Mouse (Mus musculus) heart, adult 2 months (tissue): ENCODE measurements around the gene Oxa1l. TPM values are rescaled to one million over a fixed set of nuclear protein-coding genes. Genes with fewer than 3 reads are reported as not detected.
"Not testable (repeated sequence)": the region's sequence is repeated elsewhere in the genome, so short reads cannot be mapped to it uniquely, and the experiment has no call there.

Experiments
- DNase-seq, 2 experiments: peaks; one replicate each; pipeline ENCODE4 v3.0.0; 2021
- H3K27ac ChIP-seq: fragments of 200-600 bp; 2 replicates; pipeline ENCODE4 v1.8.1; 2022
- H3K27me3 ChIP-seq: fragments of 200-500 bp; 2 replicates; pipeline ENCODE4 v1.6.1; 2012; ENCODE audit warnings: mild to moderate bottlenecking, low read length, inconsistent platforms, mixed read lengths; ENCODE audit not compliant: control insufficient read depth, insufficient read depth
- H3K36me3 ChIP-seq: fragments of 200-500 bp; 2 replicates; pipeline ENCODE4 v1.6.1; 2012; ENCODE audit warnings: low read length, inconsistent platforms; ENCODE audit not compliant: control insufficient read depth, insufficient read depth
- H3K4me1 ChIP-seq: fragments of 200-500 bp; 2 replicates; pipeline ENCODE4 v1.6.1; 2011; ENCODE audit warnings: low read length; ENCODE audit not compliant: control insufficient read depth, insufficient read depth
- H3K4me3 ChIP-seq: fragments of 200-600 bp; 2 replicates; pipeline ENCODE4 v1.8.1; 2022
- H3K79me2 ChIP-seq: fragments of 200-500 bp; replicated peaks from 2 replicates; pipeline ENCODE4 v1.6.1; 2012; ENCODE audit warnings: mild to moderate bottlenecking, inconsistent platforms, low read length, moderate library complexity, mixed read lengths; ENCODE audit not compliant: control insufficient read depth, insufficient read depth
- H3K9ac ChIP-seq: fragments of 200-500 bp; 2 replicates; pipeline ENCODE4 v1.6.1; 2012; ENCODE audit warnings: low read depth, mild to moderate bottlenecking, control low read depth, inconsistent platforms, low read length, mixed read lengths
- CTCF ChIP-seq: fragments of 200-600 bp; IDR thresholded peaks from 2 replicates; pipeline ENCODE4 v1.8.1; 2022; ENCODE audit warnings: antibody characterized with exemption, mild to moderate bottlenecking, moderate library complexity
- EP300 ChIP-seq: fragments of 200-500 bp; IDR thresholded peaks from 2 replicates; pipeline ENCODE4 v1.6.1; 2011; ENCODE audit warnings: low read depth, low read length, control low read depth; ENCODE audit not compliant: insufficient read depth
- POLR2A ChIP-seq: fragments of 200-500 bp; IDR thresholded peaks from 2 replicates; pipeline ENCODE4 v1.6.1; 2011; ENCODE audit warnings: mild to moderate bottlenecking, low read depth, low read length, control low read depth; ENCODE audit not compliant: insufficient read depth
- WGBS: fragments of 180-500 bp; shearing (Covaris S2); methylation state at CpG from one replicate; pipeline ENCODE4 v1.1.7; 2018; 5-methylcytosine and 5-hydroxymethylcytosine counted together
- intact Hi-C: fragments of 180-260 bp; cut with DNase I; formaldehyde crosslinking; loops from one replicate; pipeline ENCODE4 v1.15.1; 2025
- polyA plus RNA-seq: library from polyadenylated mRNA; depleted of rRNA; stranded (reverse); fragments of >200 nt; gene quantifications from 2 replicates; pipeline ENCODE4 v1.2.3, GENCODE M21; 2012
- total RNA-seq, 2 experiments: library from RNA; stranded (reverse); gene quantifications; 2 replicates each; pipeline ENCODE4 v1.2.3; 2021

Gene Oxa1l
- total and polyA plus RNA-seq, 3 experiments, result 78.5 to 190 (median 88.0) TPM

- WGBS, result 92% methylated on average over 1 of the region's 1 CpGs
- Histone ChIP-seq H3K27ac (no peak overlapping the region), H3K4me1 (peaks cover 2% of the 10 kb centered on the region; the same call in 1 of the 2 replicates), H3K79me2 (no peaks in the 10 kb centered on the region), H3K4me3 (no peak overlapping the region), H3K27me3 (no peaks in the 10 kb centered on the region), H3K9ac (no peak overlapping the region), H3K36me3 (no peaks in the 10 kb centered on the region)
- intact Hi-C loops, result no loop called here
- TF ChIP-seq EP300 (no peak), POLR2A (no peak), CTCF (no peak)
- no peak for DNase-seq
Measured at GRCm38 (mm10) chr14:54331178-54331577, 29.5 kb upstream of the Oxa1l start.

- no peak overlapping the region for H3K9ac ChIP-seq
- 78% methylated on average over 5 of the region's 5 CpGs for WGBS
- H3K79me2 ChIP-seq, result no peaks in the 10 kb centered on the region
- H3K27me3 ChIP-seq, result no peaks in the 10 kb centered on the region
- no peak overlapping the region for H3K4me3 ChIP-seq
- DNase-seq, result no peak
- TF ChIP-seq CTCF, result no peak
- TF ChIP-seq POLR2A, result no peak
- TF ChIP-seq EP300, result no peak
- H3K27ac ChIP-seq, result no peak overlapping the region
- H3K4me1 ChIP-seq, result peaks cover 2% of the 10 kb centered on the region; the same call in 1 of the 2 replicates
- intact Hi-C loops, result no loop called here
- H3K36me3 ChIP-seq, result no peaks in the 10 kb centered on the region
Measured at GRCm38 (mm10) chr14:54332176-54333074, 28.2 kb upstream of the Oxa1l start.

GRCm38 (mm10) chr14:54333452-54334189 is 27.0 kb upstream of the Oxa1l start:
- H3K36me3 ChIP-seq, result no peaks in the 10 kb centered on the region
- no peaks in the 10 kb centered on the region for H3K27me3 ChIP-seq
- peaks cover 2% of the 10 kb centered on the region; the same call in 1 of the 2 replicates for H3K4me1 ChIP-seq
- WGBS, result 32% methylated on average over 8 of the region's 8 CpGs
- intact Hi-C loops, result no loop called here
- TF ChIP-seq POLR2A (no peak), EP300 (0 out of 2 replicates have a peak, but pooled peaks have one; percentile 8)
- no peak overlapping the region for H3K4me3 ChIP-seq
- H3K9ac ChIP-seq, result no peak overlapping the region
- DNase-seq, result peak; percentile 23 to 26
- no peak overlapping the region for H3K27ac ChIP-seq
- no peaks in the 10 kb centered on the region for H3K79me2 ChIP-seq

DNA sequence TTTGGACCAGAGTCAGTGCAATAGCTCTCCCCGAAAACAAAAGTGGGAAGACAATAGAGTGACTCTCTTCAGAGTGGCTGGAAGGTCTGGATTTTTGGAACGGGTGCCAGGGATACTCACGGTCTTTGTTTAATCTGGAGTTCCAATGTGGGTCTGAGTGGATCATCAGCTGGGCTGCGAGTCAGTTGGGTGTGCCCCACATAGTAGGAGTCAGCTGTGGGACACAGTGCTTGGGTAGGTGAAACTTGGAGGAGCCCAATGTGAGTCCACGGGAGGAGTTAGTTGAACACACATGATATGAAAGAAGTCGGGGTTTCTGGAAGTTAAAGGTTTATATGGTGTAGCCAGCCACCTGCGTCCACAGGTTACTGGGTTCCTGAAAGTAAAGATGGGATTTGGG is 19.8 kb upstream of the Oxa1l start:
- Histone ChIP-seq H3K36me3 (no peaks in the 10 kb centered on the region), H3K27me3 (no peaks in the 10 kb centered on the region), H3K79me2 (no peaks in the 10 kb centered on the region), H3K4me1 (no peaks in the 10 kb centered on the region; the same call in 1 of the 2 replicates), H3K27ac (no peak overlapping the region), H3K4me3 (no peak overlapping the region), H3K9ac (no peak overlapping the region)
- WGBS, result 52% methylated on average over 7 of the region's 7 CpGs
- no peak for DNase-seq
- intact Hi-C loops, result no loop called here
- no peak for TF ChIP-seq CTCF
- no peak for TF ChIP-seq POLR2A
- TF ChIP-seq EP300, result no peak

DNA sequence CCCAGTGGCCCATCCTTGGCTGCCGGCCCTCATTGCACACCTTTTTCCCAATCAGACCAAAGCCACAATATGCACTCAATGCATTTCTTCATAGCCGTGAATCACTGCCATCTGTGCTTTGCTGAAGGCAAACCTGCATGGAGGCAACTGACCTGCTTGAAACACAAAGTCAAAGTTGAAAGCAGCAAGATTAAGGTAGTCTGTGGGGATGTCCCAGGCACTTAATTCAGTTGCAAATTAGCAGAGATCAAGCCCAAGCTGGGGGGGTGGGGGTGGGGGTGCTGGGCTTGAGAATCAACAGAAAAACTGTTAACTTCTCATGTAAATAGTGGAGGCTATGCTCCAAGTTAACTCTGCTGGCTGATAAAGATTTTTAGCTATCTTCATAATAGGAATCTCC is 18.8 kb upstream of the Oxa1l start:
- intact Hi-C loops, DNase-seq, H3K4me3 ChIP-seq, H3K4me1 ChIP-seq, H3K27ac ChIP-seq, H3K27me3 ChIP-seq, H3K79me2 ChIP-seq, H3K36me3 ChIP-seq, H3K9ac ChIP-seq: not testable (repeated sequence)
- WGBS, result 45% methylated on average over 2 of the region's 2 CpGs

- H3K27ac ChIP-seq, H3K4me3 ChIP-seq, H3K79me2 ChIP-seq, intact Hi-C loops, H3K9ac ChIP-seq, H3K27me3 ChIP-seq, DNase-seq, H3K4me1 ChIP-seq, H3K36me3 ChIP-seq: not testable (repeated sequence)
- 75% methylated on average over 16 of the region's 16 CpGs for WGBS
Measured at GRCm38 (mm10) chr14:54350773-54351541, 9.7 kb upstream of the Oxa1l start.
